Mouse (Mus musculus) hindbrain, embryonic 13.5 days (tissue): ENCODE measurements around the gene Nxpe4. TPM values are rescaled to one million over a fixed set of nuclear protein-coding genes. Genes with fewer than 3 reads are reported as not detected.
"Not testable (repeated sequence)": the region's sequence is repeated elsewhere in the genome, so short reads cannot be mapped to it uniquely, and the experiment has no call there.

Experiments used
- ATAC-seq: fragments of 200-750 bp; cut with Nextera tagmentation; 2 replicates; pipeline ENCODE4 v1.8.0; 2017; ENCODE audit warnings: moderate TSS enrichment; ENCODE audit not compliant: low FRiP score
- H3K27ac ChIP-seq: fragments of 300-500 bp; sonication (generic); 2 replicates; pipeline ENCODE4 v1.5.1; 2015; ENCODE audit warnings: inconsistent platforms, mild to moderate bottlenecking, moderate library complexity
- H3K27me3 ChIP-seq: fragments of 300-500 bp; sonication (generic); 2 replicates; pipeline ENCODE4 v1.6.1; 2015; ENCODE audit warnings: mild to moderate bottlenecking, inconsistent platforms
- H3K36me3 ChIP-seq: fragments of 300-500 bp; sonication (generic); 2 replicates; pipeline ENCODE4 v1.6.1; 2015; ENCODE audit warnings: mild to moderate bottlenecking, inconsistent platforms
- H3K4me1 ChIP-seq: fragments of 300-500 bp; sonication (generic); replicated peaks from 2 replicates; pipeline ENCODE4 v1.6.1; 2015; ENCODE audit warnings: inconsistent platforms
- H3K4me2 ChIP-seq: fragments of 300-500 bp; sonication (generic); 2 replicates; pipeline ENCODE4 v1.6.1; 2015; ENCODE audit warnings: inconsistent platforms, mild to moderate bottlenecking, moderate library complexity
- H3K4me3 ChIP-seq: fragments of 300-500 bp; sonication (generic); 2 replicates; pipeline ENCODE4 v1.5.1; 2015; ENCODE audit warnings: mild to moderate bottlenecking, inconsistent platforms
- H3K9ac ChIP-seq: fragments of 300-500 bp; sonication (generic); 2 replicates; pipeline ENCODE4 v1.6.1; 2015; ENCODE audit warnings: mild to moderate bottlenecking, inconsistent platforms
- H3K9me3 ChIP-seq: fragments of 300-500 bp; sonication (generic); 2 replicates; pipeline ENCODE4 v1.6.1; 2016; ENCODE audit warnings: inconsistent platforms
- WGBS: fragments of 180-500 bp; shearing (Covaris S2); methylation state at CpG from one replicate; pipeline ENCODE4 v1.1.7; 2015; 5-methylcytosine and 5-hydroxymethylcytosine counted together
- polyA plus RNA-seq: library from polyadenylated mRNA; unstranded; fragments of >200 nt; fragmentation: Nextera tagmentation; extraction: Ambion mirVana; gene quantifications from 2 replicates; pipeline ENCODE4 v1.2.1, GENCODE M21; 2015

Nxpe4 gene
- polyA plus RNA-seq: 7.3 and 7.7 TPM in 2 replicates

DNA sequence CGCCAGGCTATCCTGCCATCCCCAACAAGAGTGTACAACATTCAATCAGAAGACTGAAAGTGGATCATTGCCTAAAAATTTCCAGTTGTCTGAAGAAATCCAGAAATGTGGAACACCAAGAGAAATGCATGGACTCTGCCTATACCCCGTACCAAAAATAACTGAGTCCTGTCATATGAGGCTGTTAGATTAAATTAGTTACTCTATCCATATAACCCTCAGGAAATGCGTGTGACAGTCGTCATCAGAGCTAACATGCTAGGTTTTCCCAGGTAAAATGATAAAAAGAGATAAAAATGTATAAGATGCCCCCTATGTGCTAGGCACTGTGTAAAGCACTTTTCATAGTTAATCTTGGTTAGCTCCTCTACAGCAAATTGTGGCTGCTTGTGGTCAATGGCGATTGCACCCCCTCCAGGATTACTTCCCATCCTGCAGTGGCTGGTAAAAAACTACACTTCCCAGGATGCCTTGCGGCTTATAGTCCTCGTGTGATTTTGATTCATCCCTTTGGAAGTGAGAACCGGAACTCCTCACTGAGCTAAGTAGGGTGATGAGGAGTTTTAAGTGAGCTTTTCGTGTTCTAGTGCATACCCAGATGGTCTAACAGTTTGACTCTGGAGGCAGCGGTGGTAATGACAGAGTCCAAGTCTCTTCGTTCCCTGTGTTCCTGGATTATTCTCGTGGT is at the start of gene Nxpe4:
Gene Nxpe4, plus strand, starts transcription at position 519 of the 688 bp plus-strand sequence.
- Histone ChIP-seq H3K9ac (peak within 1 kb of the TSS; percentile 63), H3K36me3 (no peaks in the 10 kb centered on the region), H3K27me3 (no peaks in the 10 kb centered on the region), H3K9me3 (no peaks in the 10 kb centered on the region), H3K27ac (no peak within 1 kb of the TSS), H3K4me2 (peak within 1 kb of the TSS; percentile 59), H3K4me3 (peak within 1 kb of the TSS; percentile 49), H3K4me1 (peaks cover 15% of the 10 kb centered on the region)
- peak; percentile 74 for ATAC-seq
- WGBS: 31% methylated on average over 12 of the region's 12 CpGs

DNA sequence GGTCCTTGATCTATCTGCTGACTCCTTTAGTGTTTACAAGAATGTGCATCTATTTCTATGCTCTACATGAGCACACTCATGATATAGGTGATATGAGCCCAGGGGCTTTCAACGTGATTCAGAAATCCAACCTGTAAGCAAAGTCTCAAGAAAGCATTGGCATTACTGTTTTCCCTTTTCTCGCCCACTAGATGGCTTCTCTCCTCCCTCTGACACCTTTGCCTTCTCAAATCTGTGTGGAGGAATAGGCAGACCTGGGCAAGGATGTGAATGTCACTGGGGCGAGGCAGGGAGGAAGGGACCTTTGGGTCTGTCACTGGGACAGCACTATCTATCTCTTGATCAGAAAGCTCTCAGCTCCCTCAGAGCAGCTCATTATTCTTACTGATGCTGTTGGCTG is 35.0 kb upstream of the Nxpe4 start:
- H3K4me3 ChIP-seq: no peak overlapping the region
- H3K27me3 ChIP-seq: no peaks in the 10 kb centered on the region
- H3K27ac ChIP-seq: no peak overlapping the region
- H3K4me2 ChIP-seq: no peak overlapping the region
- no peak for ATAC-seq
- H3K36me3 ChIP-seq: no peaks in the 10 kb centered on the region
- H3K9me3 ChIP-seq: no peaks in the 10 kb centered on the region
- H3K4me1 ChIP-seq: no peaks in the 10 kb centered on the region
- WGBS: 45% methylated on average over 3 of the region's 3 CpGs
- H3K9ac ChIP-seq: no peak overlapping the region

GRCm38 (mm10) chr9:48137507-48137906 is 24.3 kb upstream of the Nxpe4 start:
- Histone ChIP-seq H3K4me2 (no peak overlapping the region), H3K4me3 (no peak overlapping the region), H3K36me3 (no peaks in the 10 kb centered on the region), H3K4me1 (peaks cover 10% of the 10 kb centered on the region), H3K9ac (no peak overlapping the region), H3K9me3 (no peaks in the 10 kb centered on the region), H3K27me3 (peaks cover 34% of the 10 kb centered on the region), H3K27ac (no peak overlapping the region)
- ATAC-seq: no peak
- 47% methylated on average over 3 of the region's 3 CpGs for WGBS

- no peak overlapping the region for H3K4me3 ChIP-seq
- peaks cover 10% of the 10 kb centered on the region for H3K4me1 ChIP-seq
- 15% methylated on average over 8 of the region's 8 CpGs for WGBS
- H3K9ac ChIP-seq: no peak overlapping the region
- no peaks in the 10 kb centered on the region for H3K36me3 ChIP-seq
- ATAC-seq: no peak
- H3K4me2 ChIP-seq: no peak overlapping the region
- H3K27me3 ChIP-seq: peaks cover 30% of the 10 kb centered on the region
- H3K9me3 ChIP-seq: no peaks in the 10 kb centered on the region
- H3K27ac ChIP-seq: peak overlapping the region; percentile 75
Observed at GRCm38 (mm10) chr9:48140485-48141411, 21.1 kb upstream of the Nxpe4 start.

- Histone ChIP-seq H3K4me3 (no peak overlapping the region), H3K4me2 (no peak overlapping the region)
- 82% methylated on average over 6 of the region's 6 CpGs for WGBS
Observed at GRCm38 (mm10) chr9:48142646-48143045, 19.2 kb upstream of the Nxpe4 start.

DNA sequence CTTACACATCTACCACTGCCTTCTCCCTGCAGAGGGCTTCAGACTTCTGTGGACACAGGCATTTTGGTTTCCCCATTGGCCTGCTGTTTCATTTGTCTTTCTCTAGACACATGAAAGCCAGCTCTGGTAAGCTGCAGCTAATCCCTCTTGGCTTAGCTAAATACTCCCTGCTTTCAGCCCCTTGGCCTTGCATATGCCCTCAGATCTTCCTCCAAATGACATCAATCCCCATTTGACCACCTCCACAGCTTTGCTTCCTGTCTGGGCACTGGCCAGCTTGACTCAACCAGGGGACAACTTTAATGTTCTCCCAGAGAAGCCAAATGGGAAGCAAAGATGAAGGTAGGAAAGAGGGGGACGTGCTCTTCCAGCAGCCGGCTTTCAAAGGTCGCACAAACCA is 15.1 kb upstream of the Nxpe4 start:
- H3K4me3 ChIP-seq: no peak overlapping the region
- peaks cover 10% of the 10 kb centered on the region; the same call in 1 of the 2 replicates for H3K27me3 ChIP-seq
- no peak overlapping the region for H3K4me2 ChIP-seq
- H3K27ac ChIP-seq: no peak overlapping the region
- no peaks in the 10 kb centered on the region for H3K9me3 ChIP-seq
- no peaks in the 10 kb centered on the region for H3K36me3 ChIP-seq
- 93% methylated on average over 3 of the region's 3 CpGs for WGBS
- H3K4me1 ChIP-seq: no peaks in the 10 kb centered on the region; the same call in 1 of the 2 replicates
- ATAC-seq: no peak
- no peak overlapping the region for H3K9ac ChIP-seq

More at GRCm38 (mm10) chr9:48142646-48143045, 19.2 kb upstream of the Nxpe4 start:
- Histone ChIP-seq H3K36me3 (no peaks in the 10 kb centered on the region), H3K9me3 (no peaks in the 10 kb centered on the region), H3K27ac (no peak overlapping the region), H3K9ac (no peak overlapping the region), H3K4me1 (peaks cover 10% of the 10 kb centered on the region), H3K27me3 (peaks cover 17% of the 10 kb centered on the region; the same call in 1 of the 2 replicates)
- no peak for ATAC-seq

DNA sequence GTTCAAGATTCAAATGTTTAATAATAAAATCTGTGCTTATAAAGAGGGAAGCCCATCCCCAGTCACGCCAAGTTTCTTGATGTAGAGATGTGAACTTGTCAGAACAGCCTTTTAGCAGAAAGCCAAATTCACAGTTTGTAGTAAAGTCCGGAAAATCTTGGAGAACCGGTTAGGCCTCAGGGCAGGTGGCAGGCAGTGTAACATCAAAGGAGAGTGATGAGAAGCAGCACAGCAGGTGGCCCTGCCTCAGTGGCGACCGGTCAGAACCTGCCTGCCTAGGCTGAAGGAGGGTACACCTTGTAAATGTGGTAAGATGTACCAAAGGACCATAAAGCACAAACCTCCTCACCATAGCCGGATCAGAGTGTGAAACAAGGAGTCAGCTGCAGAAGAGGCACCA is 4.7 kb downstream of the Nxpe4 start:
- not testable (repeated sequence) for H3K9me3 ChIP-seq, H3K4me3 ChIP-seq, H3K27ac ChIP-seq, H3K36me3 ChIP-seq, ATAC-seq, H3K4me2 ChIP-seq, H3K27me3 ChIP-seq, H3K9ac ChIP-seq
- 67% methylated on average over 6 of the region's 6 CpGs for WGBS
- H3K4me1 ChIP-seq: peaks cover 15% of the 10 kb centered on the region

DNA sequence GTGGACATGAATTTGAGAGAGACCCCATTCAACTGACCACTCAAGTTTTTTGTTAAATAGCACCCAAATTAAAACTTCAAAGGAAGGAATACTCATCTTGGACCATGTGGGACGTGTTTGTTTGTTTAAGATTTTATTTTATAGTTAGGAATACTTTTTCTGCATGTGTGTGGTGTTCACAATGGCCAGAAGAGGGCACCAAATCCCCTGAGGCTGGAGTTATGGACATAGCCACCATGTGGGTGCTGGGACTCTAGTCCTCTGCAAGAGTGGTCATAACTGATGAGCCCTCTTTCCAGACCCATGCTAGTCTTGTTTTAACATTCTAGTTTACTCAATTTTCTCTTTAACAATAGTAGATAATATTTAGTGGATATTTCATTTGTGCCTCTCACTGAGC is 14.9 kb downstream of the Nxpe4 start:
- Histone ChIP-seq H3K4me1 (peaks cover 5% of the 10 kb centered on the region; the same call in 1 of the 2 replicates), H3K9me3 (no peaks in the 10 kb centered on the region), H3K9ac (no peak overlapping the region), H3K27ac (no peak overlapping the region), H3K4me2 (no peak overlapping the region), H3K36me3 (no peaks in the 10 kb centered on the region), H3K4me3 (no peak overlapping the region), H3K27me3 (no peaks in the 10 kb centered on the region)
- no peak for ATAC-seq
- 53% methylated on average over 1 of the region's 1 CpGs for WGBS

DNA sequence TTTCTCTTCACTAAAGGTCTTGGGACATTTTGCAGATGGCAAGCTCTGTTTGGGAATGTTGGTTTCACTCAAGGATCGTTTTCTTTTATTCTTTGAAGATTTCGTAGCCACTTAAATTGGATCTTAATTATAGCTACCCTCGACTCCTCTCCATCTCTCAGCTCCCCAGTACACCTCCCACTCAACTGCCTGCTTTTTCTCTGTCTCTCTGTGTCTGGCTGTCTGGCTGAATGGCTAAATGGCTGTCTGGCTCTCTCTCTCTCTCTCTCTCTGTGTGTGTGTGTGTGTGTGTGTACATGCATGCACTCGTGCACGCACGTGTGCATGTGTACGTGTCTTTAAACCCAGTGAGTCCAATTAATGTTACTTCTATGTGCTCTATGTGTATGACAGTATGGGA is 19.5 kb downstream of the Nxpe4 start:
- Histone ChIP-seq H3K27ac (no peak overlapping the region), H3K27me3 (no peaks in the 10 kb centered on the region), H3K9me3 (no peaks in the 10 kb centered on the region), H3K36me3 (no peaks in the 10 kb centered on the region), H3K4me1 (peaks cover 40% of the 10 kb centered on the region), H3K4me3 (no peak overlapping the region), H3K9ac (no peak overlapping the region), H3K4me2 (no peak overlapping the region)
- 90% methylated on average over 7 of the region's 7 CpGs for WGBS
- ATAC-seq: no peak

GRCm38 (mm10) chr9:48182718-48183414 is 21.0 kb downstream of the Nxpe4 start:
- ATAC-seq: peak; percentile 63; the same call in 1 of the 2 replicates
- Histone ChIP-seq H3K9ac (no peak overlapping the region), H3K9me3 (no peaks in the 10 kb centered on the region), H3K36me3 (no peaks in the 10 kb centered on the region), H3K4me1 (peaks cover 40% of the 10 kb centered on the region), H3K27ac (peak overlapping the region; percentile 78), H3K4me3 (no peak overlapping the region), H3K4me2 (no peak overlapping the region), H3K27me3 (no peaks in the 10 kb centered on the region)
- WGBS: 19% methylated on average over 7 of the region's 7 CpGs

DNA sequence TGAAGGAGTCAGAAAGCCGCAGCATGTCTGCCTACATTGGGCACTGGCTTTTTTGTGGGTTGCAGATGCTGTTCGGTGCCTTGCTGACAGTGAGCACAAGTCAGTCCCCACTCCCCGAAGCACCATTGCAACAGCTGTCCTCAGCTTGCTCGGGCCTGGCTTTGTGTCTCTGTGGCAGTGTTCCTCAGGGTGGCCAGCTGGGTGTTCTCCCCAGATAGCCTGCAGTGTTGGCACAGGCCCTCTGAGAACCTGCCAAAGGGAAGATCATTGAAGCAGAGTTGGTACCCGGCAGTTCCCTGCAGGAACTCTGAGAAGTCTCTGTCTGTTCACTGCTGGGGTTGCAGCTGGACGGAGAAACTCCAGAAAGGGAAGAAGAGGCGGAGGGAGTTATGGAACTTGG is 22.5 kb downstream of the Nxpe4 start:
- H3K27ac ChIP-seq: peak overlapping the region; percentile 78
- peaks cover 40% of the 10 kb centered on the region for H3K4me1 ChIP-seq
- no peak overlapping the region for H3K4me2 ChIP-seq
- ATAC-seq: no peak
- 62% methylated on average over 7 of the region's 7 CpGs for WGBS
- H3K27me3 ChIP-seq: no peaks in the 10 kb centered on the region
- no peaks in the 10 kb centered on the region for H3K36me3 ChIP-seq
- H3K9me3 ChIP-seq: no peaks in the 10 kb centered on the region
- H3K9ac ChIP-seq: no peak overlapping the region
- no peak overlapping the region for H3K4me3 ChIP-seq

GRCm38 (mm10) chr9:48188854-48189253 is 27.0 kb downstream of the Nxpe4 start:
- Histone ChIP-seq H3K4me1 (peaks cover 15% of the 10 kb centered on the region), H3K27ac (no peak overlapping the region), H3K9ac (no peak overlapping the region), H3K36me3 (no peaks in the 10 kb centered on the region), H3K27me3 (no peaks in the 10 kb centered on the region), H3K4me3 (no peak overlapping the region), H3K9me3 (no peaks in the 10 kb centered on the region), H3K4me2 (no peak overlapping the region)
- 91% methylated on average over 6 of the region's 6 CpGs for whole genome bisulfite sequencing
- ATAC-seq: no peak
